Comparison of ENCODE assay signal across 8 mouse cellular contexts in genomic region chr2:132880844-132881645, GRCm38 (mm10). TPM values are rescaled to one million over a fixed set of nuclear protein-coding genes. Genes with fewer than 3 reads are reported as not detected.
A peak's percentile ranks its signal among the peaks of the same experiment; 100 is the strongest.
DNase-seq lines count a peak whose midpoint lies in the region; ATAC-seq and TF ChIP-seq lines count a peak whose summit lies in the region.
"Had no signal": no experiment of that assay in that cellular context is flagged by ENCODE, and none has a peak within 500 bp of the region (broad histone marks: within the 10 kb centered on the region; RNA-seq: fewer than 3 reads in every experiment).

Lrrn4 (minus strand) TSS chr2:132880891.

- peak within 1 kb of the TSS; percentile 63; the same call in 1 of the 2 replicates for H3K4me3 ChIP-seq in testis, adult 2 months (ENCODE audit: control insufficient read depth, low read depth, low read length)
- H3K4me3 ChIP-seq in forebrain, embryonic 12.5 days (replicated peaks), result peak within 1 kb of the TSS; percentile 60
- H3K4me3 ChIP-seq in liver, embryonic 13.5 days (replicated peaks), result peak within 1 kb of the TSS; percentile 41

- peak within 1 kb of the TSS; percentile 51 for H3K9ac ChIP-seq in forebrain, embryonic 12.5 days
- no peak within 1 kb of the TSS for H3K9ac ChIP-seq in liver, embryonic 13.5 days

- no peak for TF ChIP-seq CTCF in testis, adult 2 months (IDR thresholded peaks at IDR 0.05; ENCODE audit: control insufficient read depth, insufficient read depth, insufficient replicate concordance, low read depth, low read length)

- no peak for TF ChIP-seq POLR2A in testis, adult 2 months (IDR thresholded peaks at IDR 0.05; ENCODE audit: control insufficient read depth, low read depth, low read length)

- ATAC-seq in forebrain, embryonic 12.5 days (ENCODE audit: low FRiP score), result no peak
- ATAC-seq in liver, embryonic 13.5 days (ENCODE audit: low read depth), result no peak

- DNase-seq in testis, postnatal 10 days (ENCODE audit: low spot score), result no peak
- DNase-seq in liver, embryonic 13.5 days, result no peak
- no peak for DNase-seq in adrenal gland, postnatal 10 days
- no peak for DNase-seq in left cerebral cortex, adult 8-10 months (ENCODE audit: low spot score in 2 of 2)
- no peak for DNase-seq in layer of hippocampus, adult 11-12 months (ENCODE audit: low spot score)
- DNase-seq: cerebellum, adult 18-20 months had no signal

- H3K27me3 ChIP-seq in testis, adult 2 months (ENCODE audit: control insufficient read depth, insufficient read depth, low read length), result no peaks in the 10 kb centered on the region
- peaks cover 51% of the 10 kb centered on the region for H3K27me3 ChIP-seq in forebrain, embryonic 12.5 days
- H3K27me3 ChIP-seq in liver, embryonic 13.5 days, result peaks cover 58% of the 10 kb centered on the region

- H3K4me2 ChIP-seq in forebrain, embryonic 12.5 days, result peak within 1 kb of the TSS; percentile 97
- peak within 1 kb of the TSS; percentile 64 for H3K4me2 ChIP-seq in liver, embryonic 13.5 days

- no peak within 1 kb of the TSS for H3K27ac ChIP-seq in testis, adult 2 months (ENCODE audit: control insufficient read depth, insufficient read depth, low read depth, low read length)
- no peak within 1 kb of the TSS for H3K27ac ChIP-seq in forebrain, embryonic 12.5 days
- no peak within 1 kb of the TSS; the same call in 1 of the 2 replicates for H3K27ac ChIP-seq in liver, embryonic 13.5 days

- H3K36me3 ChIP-seq in testis, adult 2 months (ENCODE audit: control insufficient read depth, insufficient read depth, low read length), result no peaks in the 10 kb centered on the region
- no peaks in the 10 kb centered on the region for H3K36me3 ChIP-seq in forebrain, embryonic 12.5 days (replicated peaks)
- H3K36me3 ChIP-seq in liver, embryonic 13.5 days, result no peaks in the 10 kb centered on the region

- H3K9me3 ChIP-seq in forebrain, embryonic 12.5 days, result no peaks in the 10 kb centered on the region
- no peaks in the 10 kb centered on the region for H3K9me3 ChIP-seq in liver, embryonic 13.5 days (replicated peaks)

- no peaks in the 10 kb centered on the region; the same call in 1 of the 2 replicates for H3K4me1 ChIP-seq in testis, adult 2 months (ENCODE audit: control insufficient read depth, insufficient read depth, low read length)
- peaks cover 24% of the 10 kb centered on the region for H3K4me1 ChIP-seq in forebrain, embryonic 12.5 days
- peaks cover 10% of the 10 kb centered on the region for H3K4me1 ChIP-seq in liver, embryonic 13.5 days (replicated peaks)

- 2% methylated on average over 12 of the region's 12 CpGs for WGBS in forebrain, embryonic 12.5 days
- WGBS in liver, embryonic 13.5 days (ENCODE audit: insufficient replicate concordance), result 13% methylated on average over 12 of the region's 12 CpGs

RNA-seq across cellular contexts. Expression of gene Lrrn4, which starts in this region (rescaled TPM):
- polyA plus RNA-seq in testis, adult 2 months (2012; rRNA removed), result 3.9 and 4.3 TPM in 2 replicates
- polyA plus RNA-seq in forebrain, embryonic 12.5 days (2016; fragmentation: Nextera tagmentation; extraction: Ambion mirVana), result 0.08 and 0.10 TPM in 2 replicates
- 1.1 and 1.2 TPM in 2 replicates for polyA plus RNA-seq in liver, embryonic 13.5 days (2015; fragmentation: Nextera tagmentation; extraction: Ambion mirVana)
- total RNA-seq in adrenal gland, postnatal 10 days (2021), result 1 to 10 TPM; 4.3 to 5.5 TPM
- total RNA-seq in left cerebral cortex, adult 8-10 months (2022), result under 1 TPM; 0.11 to 0.65 (median 0.34) TPM
